Mouse (Mus musculus): ENCODE data around the gene Kpna1.

Gene Kpna1

DNA sequence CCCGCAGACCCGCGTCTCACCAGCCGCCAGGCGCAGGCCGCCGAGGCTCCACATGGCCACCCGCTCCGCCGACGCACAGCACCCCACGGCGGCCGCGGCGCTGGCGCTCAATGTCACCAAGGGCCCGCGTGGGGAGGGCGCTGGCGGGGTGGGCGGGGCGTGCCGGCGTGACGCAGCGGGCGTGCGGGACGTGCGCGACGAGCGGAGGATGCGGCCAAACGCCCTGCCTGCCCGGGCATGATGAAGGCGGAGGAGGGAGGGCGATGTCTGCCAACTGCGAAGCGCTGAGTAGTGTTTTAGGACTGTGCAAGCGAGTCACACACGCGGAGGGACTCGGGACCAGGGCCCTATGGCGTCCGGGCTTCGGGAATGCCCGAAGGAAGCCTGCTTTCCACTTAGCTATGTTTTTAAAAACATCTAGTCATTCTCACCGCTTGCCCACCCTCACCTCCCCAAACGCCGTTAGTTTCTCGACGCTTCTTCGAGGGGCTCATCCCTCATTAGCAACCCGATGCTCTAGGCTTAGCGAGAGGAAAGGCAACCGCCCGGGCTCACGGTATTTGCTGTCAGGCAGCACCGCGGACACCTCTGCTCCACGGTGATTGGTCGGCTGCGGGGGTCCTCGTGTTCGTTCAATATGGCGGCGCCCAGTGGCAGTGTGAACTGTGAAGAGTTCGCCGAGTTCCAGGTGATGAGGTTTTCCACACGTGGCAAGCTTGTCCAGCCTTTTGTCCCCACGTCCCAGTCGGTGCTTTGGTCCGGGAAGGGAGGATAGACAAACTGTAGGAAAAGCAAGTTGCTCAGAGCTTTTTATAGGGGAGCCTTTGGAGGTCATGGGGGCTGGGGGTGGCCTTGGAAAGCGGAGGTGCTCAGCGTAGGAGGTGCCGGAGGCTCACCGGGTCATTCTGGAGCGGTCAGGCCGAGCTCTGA lies 93.2 kb downstream of the Kpna1 start, which contains the start of the genes Fam162a and Ccdc58:
Gene Fam162a, minus strand, starts transcription at position 145 of the 930 bp plus-strand sequence.
Gene Ccdc58, plus strand, starts transcription at position 236 of the 930 bp plus-strand sequence.
- peak; percentile 84 to 85 for DNase-seq

- DNase-seq = no peak
Observed at GRCm38 (mm10) chr16:36072410-36073011, 94.0 kb downstream of the Kpna1 start.

DNA sequence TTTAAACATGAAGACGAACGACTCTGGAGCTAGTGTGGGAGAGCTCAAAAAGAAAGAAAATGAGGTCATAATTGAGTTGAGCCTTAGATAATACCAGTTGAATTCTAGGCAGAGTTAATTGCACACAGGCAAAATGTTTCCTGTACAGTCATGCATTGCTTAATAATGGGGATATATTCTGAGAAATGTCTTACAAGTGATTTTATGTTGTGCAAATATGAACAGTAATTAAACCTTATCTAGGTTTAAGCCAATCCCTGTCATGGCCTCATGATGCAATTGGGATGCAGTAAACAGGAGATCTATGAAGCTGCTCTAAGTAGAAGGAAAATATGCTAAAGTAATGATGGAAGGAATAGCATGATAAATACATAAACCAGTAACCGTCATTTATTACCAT lies 96.2 kb downstream of the Kpna1 start:
- no peak for DNase-seq

DNA sequence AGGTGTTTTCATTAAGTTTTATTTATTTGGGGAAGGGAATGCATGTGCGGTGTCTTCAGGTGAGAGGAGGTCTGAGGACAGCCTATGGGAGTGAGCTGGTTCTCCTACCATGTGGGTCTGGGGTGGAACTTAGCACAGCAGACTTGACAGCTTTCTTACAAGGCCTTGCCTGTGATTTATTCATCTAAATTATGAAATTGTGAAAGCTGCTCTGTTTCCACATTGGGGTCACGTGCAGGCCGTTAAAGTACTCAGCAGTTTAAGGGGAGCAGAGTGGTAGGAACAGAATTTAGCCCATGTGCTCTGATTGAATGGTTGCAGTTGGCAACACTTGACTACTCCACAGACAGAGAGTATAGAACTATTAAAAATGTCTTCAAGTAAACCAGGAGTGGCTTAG lies 101.4 kb downstream of the Kpna1 start:
- DNase-seq = no peak
